Mouse (Mus musculus) kidney, postnatal 0 days (tissue): ENCODE results near the gene Ddah1. TPM values are rescaled to one million over a fixed set of nuclear protein-coding genes. Genes with fewer than 3 reads are reported as not detected.

ENCODE experiments used
- ATAC-seq: fragments of 200-750 bp; cut with Nextera tagmentation; replicated peaks from 2 replicates; pipeline ENCODE4 v1.8.0; 2017; ENCODE audit warnings: low read depth, moderate number of reproducible peaks, moderate TSS enrichment, moderate library complexity; ENCODE audit not compliant: low FRiP score
- DNase-seq: peaks from one replicate; pipeline ENCODE4 v3.0.0-alpha.2; 2016; ENCODE audit warnings: low spot score
- H3K27ac ChIP-seq: fragments of 300-500 bp; sonication (generic); 2 replicates; pipeline ENCODE4 v1.5.1; 2014; ENCODE audit warnings: mild to moderate bottlenecking
- H3K27me3 ChIP-seq: fragments of 300-500 bp; sonication (generic); 2 replicates; pipeline ENCODE4 v1.6.1; 2014; ENCODE audit warnings: low read length, mixed read lengths; ENCODE audit not compliant: insufficient read depth
- H3K36me3 ChIP-seq: fragments of 300-500 bp; sonication (generic); 2 replicates; pipeline ENCODE4 v1.6.1; 2014; ENCODE audit warnings: low read length, mixed read lengths; ENCODE audit not compliant: insufficient read depth
- H3K4me1 ChIP-seq: fragments of 300-500 bp; sonication (generic); replicated peaks from 2 replicates; pipeline ENCODE4 v1.6.1; 2014; ENCODE audit warnings: antibody characterized with exemption, low read length, mixed read lengths; ENCODE audit not compliant: insufficient read depth
- H3K4me2 ChIP-seq: fragments of 300-500 bp; sonication (generic); 2 replicates; pipeline ENCODE4 v1.6.1; 2014; ENCODE audit warnings: mild to moderate bottlenecking, low read length, moderate library complexity, mixed read lengths
- H3K4me3 ChIP-seq: fragments of 300-500 bp; sonication (generic); replicated peaks from 2 replicates; pipeline ENCODE4 v1.5.1; 2014; ENCODE audit warnings: low read depth, low read length
- H3K9ac ChIP-seq: fragments of 300-500 bp; sonication (generic); 2 replicates; pipeline ENCODE4 v1.6.1; 2014; ENCODE audit warnings: low read depth, low read length
- H3K9me3 ChIP-seq: fragments of 300-500 bp; sonication (generic); replicated peaks from 2 replicates; pipeline ENCODE4 v1.6.1; 2016; ENCODE audit warnings: low read length, inconsistent platforms, mixed read lengths
- CTCF ChIP-seq: IDR thresholded peaks from 2 replicates; pipeline ENCODE4 v1.5.1; 2016; ENCODE audit warnings: antibody characterized with exemption, low read depth, mild to moderate bottlenecking, moderate library complexity
- WGBS: fragments of 180-500 bp; shearing (Covaris S2); extraction: QIAGEN DNeasy Blood & Tissue Kit; methylation state at CpG from one replicate; pipeline ENCODE4 v1.1.7; 2014; 5-methylcytosine and 5-hydroxymethylcytosine counted together
- polyA plus RNA-seq: library from polyadenylated mRNA; unstranded; fragments of >200 nt; fragmentation: Nextera tagmentation; extraction: Ambion mirVana; gene quantifications from 2 replicates; pipeline ENCODE4 v1.2.1, GENCODE M21; 2015

The Ddah1 gene
- polyA plus RNA-seq, 1 experiment from 2014 or later = 108 TPM

DNA sequence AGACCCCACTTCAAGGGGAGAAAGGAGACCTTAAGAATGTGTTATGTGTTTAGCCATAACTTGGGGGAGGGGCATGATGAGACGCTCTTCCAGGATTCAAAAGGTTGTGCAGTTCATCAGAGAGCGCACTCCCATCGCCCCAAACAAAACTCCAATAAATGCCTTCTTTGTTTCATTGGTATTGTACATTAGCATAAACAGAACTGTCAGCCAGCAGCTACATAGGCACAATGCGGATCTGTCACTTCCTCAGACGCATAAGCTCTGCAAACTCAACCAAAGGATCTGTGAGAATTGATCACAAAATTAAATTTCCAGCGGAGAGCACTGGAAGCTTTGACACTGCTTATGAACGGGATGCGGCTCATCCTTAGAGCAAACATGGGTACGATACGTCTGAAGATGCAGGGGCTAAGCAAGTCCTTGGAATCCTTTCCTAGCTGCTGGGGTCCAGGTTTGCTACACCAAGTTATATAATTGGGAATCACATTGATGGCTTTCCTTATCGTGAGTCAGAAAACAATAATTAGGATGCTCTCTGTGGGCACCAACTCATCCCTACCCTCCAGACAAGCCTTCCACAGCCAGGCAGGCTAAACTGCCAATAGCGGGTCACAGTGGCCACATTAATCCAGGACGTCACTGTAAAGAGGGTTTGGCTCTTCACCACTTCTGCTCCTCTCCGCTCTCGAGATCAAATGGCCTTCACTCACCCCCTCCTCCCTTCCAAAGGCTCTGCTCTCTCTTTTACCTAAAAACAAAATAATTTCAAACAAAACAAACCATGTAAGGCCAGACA lies 123.8 kb downstream of the Ddah1 start:
- no peak for TF ChIP-seq CTCF
- DNase-seq (no peak), ATAC-seq (no peak)
- Histone ChIP-seq H3K27ac (no peak overlapping the region), H3K27me3 (no peaks in the 10 kb centered on the region), H3K36me3 (no peaks in the 10 kb centered on the region), H3K4me3 (no peak overlapping the region), H3K9ac (no peak overlapping the region), H3K9me3 (no peaks in the 10 kb centered on the region), H3K4me2 (no peak overlapping the region), H3K4me1 (peaks cover 4% of the 10 kb centered on the region)
- 84% methylated on average over 15 of the region's 15 CpGs for WGBS

DNA sequence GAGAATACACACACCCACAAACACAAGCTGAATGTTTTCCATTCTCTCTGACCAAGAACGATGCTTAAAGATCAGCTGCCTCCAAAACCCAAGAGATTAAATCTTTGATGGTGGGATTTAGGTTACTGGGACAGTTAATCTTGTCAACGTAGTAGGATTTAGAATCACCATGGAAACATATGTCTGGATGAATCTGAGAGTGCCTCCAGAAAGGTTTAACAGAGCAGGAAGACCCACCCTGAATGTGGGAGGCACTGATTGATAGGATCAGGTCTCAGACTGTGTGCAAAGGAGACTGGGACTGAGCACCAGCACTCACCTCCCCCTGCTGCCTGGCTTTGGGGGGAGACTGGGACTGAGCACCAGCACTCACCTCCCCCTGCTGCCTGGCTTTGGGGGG lies 124.8 kb downstream of the Ddah1 start:
- no peak overlapping the region for H3K4me2 ChIP-seq
- no peak for TF ChIP-seq CTCF
- WGBS = 35% methylated on average over 2 of the region's 2 CpGs
- peaks cover 4% of the 10 kb centered on the region for H3K4me1 ChIP-seq
- no peaks in the 10 kb centered on the region for H3K9me3 ChIP-seq
- no peak overlapping the region for H3K9ac ChIP-seq
- H3K27me3 ChIP-seq = no peaks in the 10 kb centered on the region
- ATAC-seq (no peak), DNase-seq (no peak)
- no peak overlapping the region for H3K4me3 ChIP-seq
- H3K27ac ChIP-seq = no peak overlapping the region
- no peaks in the 10 kb centered on the region for H3K36me3 ChIP-seq

DNA sequence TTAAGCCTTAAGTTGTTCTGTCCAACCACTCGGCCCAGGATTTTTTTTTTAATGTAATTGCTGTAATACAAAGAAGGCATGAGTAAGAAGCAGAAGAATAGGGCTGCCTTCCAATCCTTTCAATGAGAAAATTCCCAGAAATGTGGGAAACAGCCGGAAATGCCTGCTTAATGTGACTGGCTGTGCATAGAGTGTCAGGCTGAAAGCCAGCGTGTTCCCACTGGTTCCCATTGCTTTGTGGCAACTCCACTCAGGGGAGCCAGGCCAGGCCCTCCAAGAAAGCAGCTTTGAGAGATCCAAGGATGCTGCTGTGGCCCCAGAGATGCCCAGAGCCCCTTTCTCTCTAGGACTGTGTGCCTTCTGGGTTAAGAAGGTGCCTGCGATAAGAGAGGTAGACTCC lies 126.9 kb downstream of the Ddah1 start:
- Histone ChIP-seq H3K4me1 (peaks cover 4% of the 10 kb centered on the region), H3K4me3 (no peak overlapping the region), H3K9me3 (no peaks in the 10 kb centered on the region), H3K27me3 (no peaks in the 10 kb centered on the region), H3K4me2 (no peak overlapping the region), H3K27ac (peak overlapping the region; percentile 75), H3K36me3 (no peaks in the 10 kb centered on the region), H3K9ac (no peak overlapping the region)
- 66% methylated on average over 4 of the region's 4 CpGs for WGBS
- ATAC-seq (no peak), DNase-seq (no peak)
- no peak for TF ChIP-seq CTCF

DNA sequence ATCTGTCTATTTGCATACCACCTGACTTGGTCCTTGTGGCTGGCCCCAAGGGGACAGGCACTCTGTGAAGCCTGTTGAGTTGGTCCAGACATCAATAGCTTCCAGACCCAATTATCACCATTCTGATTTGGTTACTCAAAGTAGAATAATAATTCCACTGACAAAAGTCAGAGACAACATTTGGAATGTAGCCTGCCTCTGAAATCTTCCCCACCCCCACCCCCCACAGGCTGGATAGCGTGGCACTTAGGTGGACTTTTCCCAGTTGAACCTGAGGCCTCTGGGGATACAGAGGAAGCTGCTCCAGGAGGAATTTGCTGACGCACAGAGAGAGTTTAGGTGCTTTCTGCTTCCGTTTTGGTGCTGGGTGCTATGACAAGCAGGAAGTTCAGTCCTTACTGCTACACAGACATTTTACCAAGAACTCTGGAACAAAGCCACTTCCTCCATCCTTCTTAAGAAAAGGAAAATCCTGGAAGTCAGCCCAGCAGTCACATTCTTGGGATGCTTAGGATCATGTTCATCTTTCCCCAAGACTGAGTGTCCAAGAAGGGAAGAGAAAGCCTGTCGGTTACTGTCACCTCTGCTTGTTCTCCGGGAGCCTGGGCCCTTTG lies 127.5 kb downstream of the Ddah1 start:
- Histone ChIP-seq H3K27me3 (no peaks in the 10 kb centered on the region), H3K4me1 (peaks cover 4% of the 10 kb centered on the region), H3K4me3 (no peak overlapping the region), H3K9ac (no peak overlapping the region), H3K27ac (peak overlapping the region; percentile 75), H3K9me3 (no peaks in the 10 kb centered on the region), H3K36me3 (no peaks in the 10 kb centered on the region), H3K4me2 (no peak overlapping the region)
- peak; percentile 64; the same call in 1 of the 2 replicates for ATAC-seq
- 41% methylated on average over 5 of the region's 5 CpGs for WGBS
- DNase-seq = peak; percentile 94
- TF ChIP-seq CTCF = no peak

DNA sequence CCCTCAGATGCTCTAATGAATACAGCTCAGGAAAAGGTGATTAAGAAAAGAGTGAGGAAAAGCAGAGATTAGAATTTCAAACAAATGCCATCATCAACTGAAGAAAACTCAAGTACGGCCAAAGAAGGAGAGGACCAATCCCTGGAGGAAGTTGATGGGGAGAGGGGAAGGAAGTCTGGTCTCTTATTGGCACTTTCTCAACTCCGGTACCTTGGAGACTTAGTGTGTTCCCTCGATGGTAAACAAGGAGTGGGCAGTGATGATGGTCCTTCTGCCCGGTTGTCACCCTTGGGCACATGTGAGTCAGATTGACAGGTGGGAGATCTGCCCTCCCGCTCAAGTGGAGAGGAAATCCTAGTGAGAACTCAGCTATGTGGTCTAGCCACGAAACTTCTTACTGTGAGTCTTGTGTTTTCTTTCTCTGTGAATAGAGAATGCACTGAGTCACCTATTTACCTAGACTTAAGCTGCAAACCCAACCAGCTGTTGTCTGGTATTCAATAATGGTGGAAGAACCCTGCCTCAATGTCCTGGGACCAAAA lies 129.0 kb downstream of the Ddah1 start:
- Histone ChIP-seq H3K27me3 (no peaks in the 10 kb centered on the region), H3K9ac (no peak overlapping the region), H3K36me3 (no peaks in the 10 kb centered on the region), H3K4me3 (no peak overlapping the region), H3K27ac (no peak overlapping the region), H3K4me1 (peaks cover 4% of the 10 kb centered on the region), H3K4me2 (no peak overlapping the region), H3K9me3 (no peaks in the 10 kb centered on the region)
- no peak for DNase-seq
- ATAC-seq = no peak
- TF ChIP-seq CTCF = no peak
- WGBS = 75% methylated on average over 6 of the region's 6 CpGs

DNA sequence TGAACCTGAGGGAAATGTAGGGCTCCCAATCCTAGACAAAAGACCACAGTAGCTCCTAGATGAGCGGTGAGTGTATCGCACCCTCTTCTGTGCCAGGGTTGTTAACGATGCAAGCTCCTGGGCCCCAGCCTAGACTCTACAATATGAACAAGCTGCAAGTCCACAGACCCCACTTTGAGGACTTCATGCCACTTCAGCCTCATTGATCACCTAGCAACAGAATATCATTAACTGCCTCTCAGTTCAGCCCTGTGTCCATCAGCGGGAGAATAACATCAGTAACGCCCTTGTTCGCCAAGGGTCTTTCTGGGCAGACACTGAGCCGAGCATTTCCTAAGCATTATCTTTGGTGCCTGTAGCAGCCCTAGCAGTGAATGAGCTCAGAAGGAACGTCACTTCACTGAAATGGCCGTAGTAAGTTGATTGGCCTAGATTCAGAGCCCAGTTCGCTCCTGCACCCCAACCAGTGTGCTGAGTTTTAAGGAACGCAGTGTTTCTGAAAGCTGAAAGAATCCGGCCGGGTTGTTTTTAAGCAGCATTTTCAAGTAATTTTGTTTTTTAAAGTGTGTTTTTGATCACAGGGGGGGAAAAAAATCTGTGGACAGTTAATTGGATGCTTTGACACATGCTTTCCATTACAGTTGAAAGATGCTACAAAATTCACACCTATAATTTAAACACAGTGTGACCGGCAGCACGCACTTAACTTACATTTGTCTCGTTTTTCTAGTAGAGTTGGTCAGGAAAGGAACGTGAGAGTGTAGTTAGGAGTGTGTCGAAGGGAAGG lies 132.1 kb downstream of the Ddah1 start:
- WGBS = 87% methylated on average over 18 of the region's 18 CpGs
- DNase-seq = no peak
- Histone ChIP-seq H3K4me3 (no peak overlapping the region), H3K27me3 (no peaks in the 10 kb centered on the region), H3K4me2 (no peak overlapping the region), H3K27ac (no peak overlapping the region), H3K4me1 (peaks cover 2% of the 10 kb centered on the region), H3K9ac (no peak overlapping the region), H3K36me3 (no peaks in the 10 kb centered on the region), H3K9me3 (no peaks in the 10 kb centered on the region)
- no peak for ATAC-seq
- TF ChIP-seq CTCF = no peak
